Mouse (Mus musculus) macrophage (primary cell): ENCODE results near the gene Col25a1. TPM values are rescaled to one million over a fixed set of nuclear protein-coding genes. Genes with fewer than 3 reads are reported as not detected.

ENCODE experiments used
- H3K27ac ChIP-seq: fragments of 350-480 bp; formaldehyde crosslinking; 2 replicates; pipeline ENCODE4 v1.9.0; 2021
- H3K36me3 ChIP-seq: fragments of 350-480 bp; formaldehyde crosslinking; 2 replicates; pipeline ENCODE4 v1.9.0; 2021; ENCODE audit errors: inconsistent target
- H3K4me3 ChIP-seq: fragments of 350-480 bp; formaldehyde crosslinking; 2 replicates; pipeline ENCODE4 v1.9.0; 2021; ENCODE audit errors: inconsistent target
- H3K79me2 ChIP-seq: fragments of 350-480 bp; formaldehyde crosslinking; 2 replicates; pipeline ENCODE4 v1.9.0; 2021; ENCODE audit errors: inconsistent target
- WGBS: methylation state at CpG from one replicate; pipeline ENCODE4 v1.1.7; 2026; ENCODE audit warnings: inconsistent platforms; ENCODE audit not compliant: missing documents; 5-methylcytosine and 5-hydroxymethylcytosine counted together
- polyA plus RNA-seq: library from polyadenylated mRNA; stranded (reverse); fragments of 250-400 nt; gene quantifications from 3 replicates; pipeline ENCODE4 v1.2.4, GENCODE M21; 2018; ENCODE audit warnings: inconsistent platforms

The Col25a1 gene
- polyA plus RNA-seq, 1 experiment from 2014 or later = not detected

DNA sequence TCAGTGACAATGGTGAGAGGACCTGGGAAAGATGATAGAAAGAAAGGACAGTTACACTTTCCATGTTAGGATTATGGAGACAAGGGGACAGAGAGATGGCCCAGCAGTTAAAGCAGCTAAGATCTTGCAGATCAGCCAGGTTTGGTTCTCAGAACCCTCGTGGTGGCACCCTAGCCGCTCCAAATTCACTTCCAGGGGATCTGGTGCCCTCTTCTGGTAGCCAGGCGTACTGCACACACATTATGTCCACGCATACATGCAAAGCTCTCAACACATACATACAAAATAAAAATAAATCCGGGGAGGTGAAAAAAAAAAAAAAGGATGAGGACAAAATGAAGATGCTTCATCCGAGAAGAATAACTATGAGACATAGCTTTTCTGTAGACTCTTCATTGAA, 445.4 kb downstream of the Col25a1 start:
- Histone ChIP-seq H3K79me2 (no peaks in the 10 kb centered on the region), H3K36me3 (no peaks in the 10 kb centered on the region), H3K27ac (no peak overlapping the region), H3K4me3 (no peak overlapping the region)
- 64% methylated on average over 6 of the region's 6 CpGs for WGBS

DNA sequence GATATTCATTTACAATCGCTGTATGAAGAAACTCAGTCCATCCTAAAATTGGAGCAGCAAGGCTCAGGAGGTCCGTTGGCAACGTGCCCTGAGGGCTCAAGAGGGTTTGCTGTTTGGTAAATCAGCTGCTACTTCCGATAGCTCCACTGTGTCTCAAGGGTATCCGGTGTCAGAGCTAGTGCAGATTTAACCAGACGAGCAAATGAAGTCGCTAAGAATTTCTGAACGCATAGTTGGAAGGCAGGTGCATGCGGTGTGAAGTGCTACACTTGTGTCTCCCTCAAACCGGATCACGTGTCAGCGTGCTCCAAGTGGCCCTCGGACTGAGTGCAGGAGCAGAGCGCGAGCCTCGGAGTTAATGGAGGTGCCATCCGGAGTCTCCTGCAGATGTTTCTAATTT, 448.2 kb downstream of the Col25a1 start:
- H3K4me3 ChIP-seq = no peak overlapping the region
- no peaks in the 10 kb centered on the region for H3K36me3 ChIP-seq
- H3K79me2 ChIP-seq = no peaks in the 10 kb centered on the region
- 83% methylated on average over 17 of the region's 17 CpGs for WGBS
- H3K27ac ChIP-seq = no peak overlapping the region

DNA sequence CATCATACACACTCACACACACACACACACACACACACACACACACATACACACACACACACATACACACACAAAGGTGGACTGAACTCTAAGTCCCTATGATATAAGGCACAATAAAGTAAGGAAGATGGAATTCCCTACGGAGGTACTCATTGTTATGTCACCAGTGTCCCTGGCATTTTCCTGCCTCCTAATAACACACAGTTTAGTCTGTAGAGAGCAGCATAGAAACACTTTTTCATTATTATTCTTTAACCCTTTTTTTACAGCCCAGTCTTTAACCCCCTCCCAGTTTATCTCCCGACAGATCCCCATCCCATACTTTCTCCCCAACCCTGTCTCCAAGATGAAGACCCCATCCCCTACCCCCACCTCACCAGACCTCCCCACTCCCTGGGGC, 450.3 kb downstream of the Col25a1 start:
- no peaks in the 10 kb centered on the region for H3K79me2 ChIP-seq
- WGBS = 88% methylated on average over 2 of the region's 2 CpGs
- H3K36me3 ChIP-seq = no peaks in the 10 kb centered on the region
- no peak overlapping the region for H3K4me3 ChIP-seq
- H3K27ac ChIP-seq = no peak overlapping the region

DNA sequence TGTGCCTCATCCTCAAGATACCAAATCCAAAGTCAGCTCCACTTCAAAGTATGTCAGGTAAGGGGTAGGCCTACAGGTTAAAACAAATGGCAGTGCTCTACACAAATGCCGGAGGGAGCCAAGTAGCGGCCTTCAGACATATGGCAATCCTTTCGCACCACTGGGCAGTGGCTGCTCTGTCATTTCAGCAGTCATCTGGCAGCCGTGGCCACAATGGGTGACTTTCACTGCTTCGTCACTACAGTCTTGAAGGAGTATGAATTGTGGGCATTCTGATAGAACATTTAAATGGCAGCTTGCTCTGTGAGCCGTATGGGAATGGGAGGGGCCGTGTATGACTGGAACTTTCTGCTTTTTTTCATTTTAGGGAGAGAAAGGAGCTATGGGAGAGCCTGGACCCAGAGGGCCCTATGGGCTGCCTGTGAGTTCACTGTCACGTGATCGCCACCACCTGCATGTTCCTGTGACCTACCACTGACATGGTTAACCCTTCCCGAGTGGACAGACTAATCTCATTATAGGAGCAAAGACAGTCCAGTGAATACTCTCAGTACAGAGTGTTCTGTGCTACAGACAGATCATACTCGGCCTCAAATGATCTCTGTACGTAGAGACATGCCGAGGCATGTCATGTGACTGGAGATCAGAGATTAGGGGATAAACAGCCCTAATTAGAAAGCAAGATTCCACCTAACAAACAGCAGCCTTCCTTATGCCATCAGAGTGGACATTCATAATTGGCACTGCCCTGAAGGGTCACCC, 451.8 kb downstream of the Col25a1 start:
- 89% methylated on average over 13 of the region's 13 CpGs for WGBS
- H3K36me3 ChIP-seq = no peaks in the 10 kb centered on the region
- no peak overlapping the region for H3K4me3 ChIP-seq
- no peaks in the 10 kb centered on the region for H3K79me2 ChIP-seq
- no peak overlapping the region for H3K27ac ChIP-seq

DNA sequence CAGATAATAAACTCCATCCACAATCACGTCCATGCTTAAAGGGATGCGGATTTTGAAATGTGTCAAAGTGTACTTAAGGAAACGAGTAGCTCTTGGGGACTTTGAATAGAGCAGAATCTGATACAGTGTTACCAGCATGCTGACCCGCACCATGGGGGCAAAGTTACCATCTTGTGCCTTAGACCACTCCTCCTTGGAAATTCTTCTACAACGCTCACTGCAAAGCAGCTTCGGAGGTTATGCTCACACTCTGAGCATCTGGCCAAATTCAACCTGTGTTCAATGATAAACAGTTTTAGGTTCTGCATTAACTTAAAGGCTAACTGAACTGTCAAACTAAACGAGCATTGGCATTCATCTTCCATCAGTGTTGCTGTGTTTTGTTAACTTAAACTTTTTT, 452.7 kb downstream of the Col25a1 start:
- no peaks in the 10 kb centered on the region for H3K36me3 ChIP-seq
- 87% methylated on average over 7 of the region's 7 CpGs for WGBS
- no peaks in the 10 kb centered on the region for H3K79me2 ChIP-seq
- no peak overlapping the region for H3K27ac ChIP-seq
- H3K4me3 ChIP-seq = no peak overlapping the region

DNA sequence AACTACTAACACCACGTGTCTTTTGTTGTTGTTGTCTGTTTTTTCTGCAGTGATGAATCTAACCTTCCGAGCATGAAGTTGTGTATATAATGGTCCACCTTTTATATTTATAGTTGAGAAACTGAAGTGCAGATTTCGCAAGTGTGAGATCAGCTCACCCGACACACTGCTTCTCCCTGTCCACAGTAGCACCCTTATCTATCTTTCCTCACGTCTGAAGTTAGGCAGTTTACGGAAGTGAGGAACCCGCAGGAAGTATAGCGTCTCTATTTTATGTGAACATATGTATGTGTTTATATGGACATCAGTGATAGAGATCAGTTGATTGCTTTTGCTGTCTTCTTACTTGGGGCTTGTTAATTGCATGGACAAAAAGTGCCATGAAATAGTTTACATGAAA, 463.7 kb downstream of the Col25a1 start:
- H3K36me3 ChIP-seq = no peaks in the 10 kb centered on the region
- no peaks in the 10 kb centered on the region for H3K79me2 ChIP-seq
- H3K4me3 ChIP-seq = no peak overlapping the region
- 77% methylated on average over 8 of the region's 8 CpGs for WGBS
- H3K27ac ChIP-seq = no peak overlapping the region

DNA sequence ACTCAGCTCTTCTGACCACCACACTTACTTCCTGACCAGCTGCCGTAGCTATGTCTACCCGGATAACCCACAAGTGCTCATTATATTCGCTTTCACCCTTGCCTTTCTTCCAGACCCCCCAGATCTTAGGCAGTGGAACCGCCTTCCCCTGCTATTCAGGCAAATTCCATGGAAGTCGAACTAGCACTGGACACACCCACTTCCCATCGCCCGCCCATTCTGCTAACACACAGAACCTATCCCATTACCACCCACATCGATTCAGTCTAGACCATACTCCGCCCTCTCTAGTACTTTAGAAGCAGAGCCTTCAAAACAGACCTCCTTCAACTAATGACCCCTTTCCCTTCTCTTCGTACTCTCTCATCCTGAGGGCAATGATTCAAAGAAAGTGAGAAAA, 470.2 kb downstream of the Col25a1 start:
- no peak overlapping the region for H3K4me3 ChIP-seq
- 74% methylated on average over 10 of the region's 10 CpGs for WGBS
- no peaks in the 10 kb centered on the region for H3K79me2 ChIP-seq
- H3K36me3 ChIP-seq = no peaks in the 10 kb centered on the region
- no peak overlapping the region for H3K27ac ChIP-seq

DNA sequence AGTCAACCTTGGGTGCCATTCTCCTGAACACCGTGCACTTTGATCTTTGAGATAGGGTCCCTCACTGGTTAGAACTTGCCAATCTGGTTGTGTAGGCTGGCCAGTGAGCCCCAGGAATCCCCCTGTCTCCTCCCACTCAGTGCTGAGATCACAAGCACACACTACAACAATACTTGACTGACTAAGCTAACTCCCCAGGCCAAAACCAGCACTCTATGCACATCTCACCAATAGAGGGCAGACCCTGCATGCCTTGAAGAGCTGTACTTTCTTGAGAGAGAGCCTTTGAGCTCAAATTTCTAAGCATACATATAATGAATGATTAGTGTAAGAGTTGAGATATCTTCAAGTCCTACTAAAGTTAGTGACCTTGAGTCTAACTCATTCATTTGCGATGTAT, 476.6 kb downstream of the Col25a1 start:
- Histone ChIP-seq H3K79me2 (no peaks in the 10 kb centered on the region), H3K27ac (no peak overlapping the region), H3K4me3 (no peak overlapping the region), H3K36me3 (no peaks in the 10 kb centered on the region)
- WGBS = 90% methylated on average over 2 of the region's 2 CpGs

DNA sequence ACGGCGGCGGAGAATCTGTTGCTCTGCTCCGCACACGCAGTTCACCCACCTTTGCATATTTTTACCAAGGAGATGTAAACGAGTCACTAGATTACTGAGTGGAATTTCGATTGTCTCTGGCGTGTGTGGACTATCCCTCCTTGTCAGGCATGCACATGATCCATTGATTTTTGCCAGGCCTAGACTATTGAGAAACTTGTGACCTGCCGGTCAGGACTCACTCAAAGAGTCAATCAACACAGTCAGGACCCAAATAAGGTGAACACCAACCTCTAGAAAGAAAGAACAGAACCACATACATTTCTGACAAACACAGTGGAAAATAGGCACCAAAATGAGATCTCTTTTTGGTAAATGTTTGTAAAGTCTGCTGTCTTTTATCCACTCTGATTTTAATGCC, 483.1 kb downstream of the Col25a1 start:
- no peak overlapping the region for H3K4me3 ChIP-seq
- no peak overlapping the region for H3K27ac ChIP-seq
- H3K36me3 ChIP-seq = no peaks in the 10 kb centered on the region
- 95% methylated on average over 9 of the region's 9 CpGs for WGBS
- H3K79me2 ChIP-seq = no peaks in the 10 kb centered on the region

DNA sequence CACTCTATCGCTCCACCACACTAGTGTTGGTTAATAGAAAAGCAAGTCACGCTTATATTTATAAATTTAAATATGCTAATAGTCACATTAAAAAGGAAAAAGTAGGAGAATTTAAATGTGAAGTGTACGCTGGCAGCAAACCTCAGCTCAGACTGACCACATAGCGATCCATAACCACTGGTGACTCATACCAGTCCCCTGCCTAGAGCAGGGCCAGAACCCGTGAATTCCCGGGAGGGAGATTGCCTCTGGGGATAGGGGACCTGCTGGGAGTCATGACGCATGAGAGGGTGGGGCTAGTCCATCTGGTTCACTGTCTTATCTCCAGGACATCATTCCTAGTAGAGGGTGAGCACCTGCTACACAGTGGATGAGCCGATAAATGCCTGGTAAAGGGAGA, 484.3 kb downstream of the Col25a1 start:
- Histone ChIP-seq H3K4me3 (no peak overlapping the region), H3K79me2 (no peaks in the 10 kb centered on the region), H3K27ac (no peak overlapping the region), H3K36me3 (no peaks in the 10 kb centered on the region)
- WGBS = 69% methylated on average over 8 of the region's 8 CpGs

DNA sequence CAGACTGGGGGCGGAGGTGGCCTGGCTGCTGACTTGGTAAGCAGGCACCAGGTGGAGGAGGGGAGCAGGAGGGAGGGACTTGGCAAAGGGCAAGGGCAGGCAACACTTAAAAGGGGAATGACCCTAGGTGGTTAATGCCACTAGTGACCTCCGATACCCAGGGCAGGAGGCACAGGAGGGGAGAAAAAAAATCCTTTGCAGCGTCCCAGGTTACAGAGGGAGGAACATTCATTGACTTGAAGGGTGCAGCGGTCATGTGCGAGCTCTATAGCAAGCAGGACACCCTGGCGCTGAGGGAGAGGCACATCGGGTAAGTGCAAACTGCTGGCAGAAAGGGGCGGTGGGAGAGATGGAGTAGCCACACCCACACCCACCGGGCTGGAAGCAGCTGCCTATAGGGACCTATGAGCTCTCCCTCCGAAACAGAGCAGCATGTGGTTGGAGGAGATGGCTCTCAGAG, 486.2 kb downstream of the Col25a1 start, which contains the start of gene Etnppl:
TSS of gene Etnppl (plus strand) at position 10 of the 460 bp plus-strand sequence.
- 6% methylated on average over 10 of the region's 10 CpGs for WGBS
- no peak within 1 kb of the TSS for H3K27ac ChIP-seq
- H3K4me3 ChIP-seq = no peak within 1 kb of the TSS
- no peaks in the 10 kb centered on the region for H3K36me3 ChIP-seq
- no peaks in the 10 kb centered on the region for H3K79me2 ChIP-seq

DNA sequence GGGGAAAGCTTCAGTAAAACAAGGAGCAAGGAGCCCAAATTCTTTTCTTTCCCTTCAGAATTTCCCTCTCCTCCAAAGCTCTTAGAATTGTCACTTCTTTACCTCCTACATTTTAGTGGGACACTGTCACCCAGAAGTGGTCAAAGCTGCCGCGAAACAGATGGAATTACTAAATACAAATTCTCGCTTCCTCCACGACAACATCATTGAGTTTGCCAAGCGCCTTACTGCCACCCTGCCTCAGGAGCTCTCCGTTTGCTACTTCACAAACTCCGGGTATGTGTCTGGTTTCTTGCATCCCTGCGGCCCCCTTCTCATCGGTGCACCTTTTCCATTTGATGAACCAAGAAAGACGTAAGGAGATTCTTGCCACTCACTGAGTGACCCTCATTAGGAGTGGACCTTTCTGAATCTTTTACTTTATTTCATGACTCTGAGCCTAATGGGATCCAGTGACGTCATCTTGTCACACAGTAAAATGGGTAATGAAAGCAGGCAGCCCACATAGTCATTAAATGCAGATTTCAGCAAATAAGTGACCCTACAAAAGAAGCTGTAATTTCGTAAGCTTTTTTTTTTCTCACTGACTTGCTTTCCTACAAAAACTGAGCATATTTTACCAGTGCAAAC, 489.3 kb downstream of the Col25a1 start:
- H3K36me3 ChIP-seq = no peaks in the 10 kb centered on the region
- H3K4me3 ChIP-seq = no peak overlapping the region
- H3K79me2 ChIP-seq = no peaks in the 10 kb centered on the region
- H3K27ac ChIP-seq = no peak overlapping the region
- 73% methylated on average over 12 of the region's 12 CpGs for WGBS

DNA sequence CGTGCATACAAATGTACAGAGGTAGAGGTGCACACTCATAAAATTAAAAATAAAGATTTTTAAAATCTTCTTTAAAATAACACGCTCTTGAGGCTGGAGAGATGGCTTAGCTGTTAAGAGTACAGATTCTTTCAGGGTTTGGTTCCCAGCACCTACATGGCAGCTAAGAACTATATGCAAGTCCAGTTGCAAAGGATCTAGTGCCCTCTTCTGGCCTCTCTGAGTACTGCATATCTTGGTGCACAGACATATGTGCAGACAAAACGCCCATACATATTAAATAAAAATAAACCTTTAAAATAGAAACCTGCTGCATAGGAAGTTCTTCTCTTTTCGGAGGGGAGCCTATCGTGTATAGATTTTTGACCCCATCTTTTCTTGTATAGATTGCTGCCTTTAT, 497.1 kb downstream of the Col25a1 start:
- no peaks in the 10 kb centered on the region for H3K79me2 ChIP-seq
- WGBS = 95% methylated on average over 5 of the region's 5 CpGs
- H3K4me3 ChIP-seq = no peak overlapping the region
- H3K27ac ChIP-seq = no peak overlapping the region
- no peaks in the 10 kb centered on the region for H3K36me3 ChIP-seq

DNA sequence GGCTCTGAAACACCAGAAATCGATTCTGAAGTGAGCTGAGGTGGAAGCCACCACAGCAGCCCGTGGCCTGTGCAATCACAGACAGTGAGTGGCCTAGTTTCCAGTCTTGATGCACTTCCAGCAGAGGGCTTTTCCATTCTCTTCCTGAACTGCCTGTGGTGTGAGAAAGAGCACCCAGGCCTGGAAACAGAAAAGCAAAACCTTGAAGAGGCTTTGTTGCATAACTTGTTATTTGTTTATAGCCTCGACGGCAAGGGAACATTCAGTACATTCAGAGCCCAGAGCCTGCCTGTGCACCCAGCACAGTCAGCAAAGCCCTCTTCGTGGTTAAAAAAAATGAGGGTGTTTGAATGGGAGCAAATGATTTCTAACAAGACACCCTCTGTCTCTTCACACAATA, 502.6 kb downstream of the Col25a1 start:
- H3K79me2 ChIP-seq = no peaks in the 10 kb centered on the region
- 84% methylated on average over 5 of the region's 5 CpGs for WGBS
- no peaks in the 10 kb centered on the region for H3K36me3 ChIP-seq
- H3K4me3 ChIP-seq = no peak overlapping the region
- no peak overlapping the region for H3K27ac ChIP-seq

DNA sequence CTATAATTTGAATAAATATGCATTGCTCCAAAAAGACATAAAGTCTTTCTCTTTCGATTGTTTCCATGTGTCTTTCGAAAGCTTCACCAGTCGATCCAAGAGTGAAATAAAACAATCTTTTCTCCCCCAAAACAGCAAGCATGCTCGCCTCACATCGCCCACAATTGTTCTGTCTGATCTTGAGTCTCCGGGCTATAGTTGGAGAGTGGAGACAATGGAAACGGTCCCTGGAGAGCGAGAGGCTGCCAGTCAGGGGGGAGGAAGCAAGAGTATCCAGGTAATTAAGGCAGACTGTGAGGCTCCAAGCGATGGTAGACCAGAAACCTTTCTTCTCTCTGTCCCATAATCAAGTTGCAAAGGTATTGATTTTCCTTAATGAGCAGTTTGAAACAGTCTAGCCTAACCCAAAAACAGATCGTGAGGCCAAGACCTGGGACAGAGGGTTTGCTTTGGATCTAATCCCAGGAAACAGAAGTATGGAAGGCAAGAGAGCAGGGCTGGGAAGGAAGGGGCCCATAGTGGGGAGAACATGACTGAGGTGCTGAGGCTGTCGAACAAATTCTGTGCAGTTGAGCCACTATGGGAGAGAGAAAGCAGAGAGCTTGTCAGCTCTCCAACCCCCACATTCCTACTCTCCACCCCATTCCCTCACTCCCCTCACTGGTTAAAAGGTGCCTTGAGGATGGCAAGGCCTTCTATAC, 515.0 kb downstream of the Col25a1 start:
- Histone ChIP-seq H3K27ac (no peak overlapping the region), H3K4me3 (no peak overlapping the region), H3K79me2 (no peaks in the 10 kb centered on the region), H3K36me3 (no peaks in the 10 kb centered on the region)
- 88% methylated on average over 11 of the region's 11 CpGs for WGBS
